Mouse (Mus musculus) cortical plate, adult 2 months (tissue): Measurements from ENCODE around the gene Micu1.

ENCODE experiments used
- CTCF ChIP-seq: fragments of 200-500 bp; IDR thresholded peaks from 2 replicates; pipeline ENCODE4 v1.5.1; 2011; ENCODE audit warnings: mild to moderate bottlenecking, control low read depth, low read length; ENCODE audit not compliant: insufficient read depth; ENCODE audit errors: extremely low read depth
- POLR2A ChIP-seq: fragments of 200-500 bp; IDR thresholded peaks from 2 replicates; pipeline ENCODE4 v1.6.1; 2011; ENCODE audit warnings: mild to moderate bottlenecking, low read length, control low read depth; ENCODE audit not compliant: insufficient read depth; ENCODE audit errors: extremely low read depth

DNA sequence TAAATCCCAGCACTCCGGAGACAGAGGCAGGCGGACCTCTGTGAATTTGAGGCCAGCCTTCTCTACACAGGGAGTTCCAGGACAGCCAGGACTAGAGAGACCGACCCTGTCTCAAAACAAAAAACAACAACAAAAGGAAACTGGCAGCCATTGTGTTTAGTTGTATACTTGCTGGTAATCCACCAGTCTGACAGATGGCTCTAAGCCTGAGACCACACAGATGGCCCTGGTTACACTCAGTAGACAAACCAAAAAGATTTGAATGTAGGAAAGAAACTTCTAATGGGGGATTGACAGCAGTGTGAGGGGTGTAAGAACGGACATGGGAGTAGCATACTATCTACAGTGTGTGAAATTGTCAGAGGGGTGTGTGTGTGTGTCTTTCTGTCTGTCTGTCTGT lies 27.6 kb downstream of the Micu1 start:
- no peak for TF ChIP-seq CTCF
- no peak for TF ChIP-seq POLR2A
